In the genomic region with DNA sequence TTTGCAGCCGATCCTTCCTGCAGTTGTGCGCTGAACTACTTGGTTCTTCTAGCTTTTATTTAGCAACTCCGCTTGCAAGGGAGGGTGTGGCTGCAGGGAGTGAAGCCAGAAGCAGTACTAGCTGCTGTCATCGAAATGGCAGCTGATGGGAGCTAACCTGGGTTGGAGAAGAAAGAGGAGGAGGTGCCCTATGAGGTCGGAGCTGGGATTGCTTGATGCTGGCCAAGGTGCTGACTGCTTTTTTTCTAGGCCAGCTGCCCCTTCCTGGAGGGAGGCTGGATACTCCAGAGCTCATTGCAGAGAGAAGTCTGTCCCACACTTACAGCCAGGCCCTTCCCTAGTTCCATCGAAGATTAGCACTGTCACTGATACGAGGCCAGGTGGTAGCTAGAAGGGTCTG, we compare ENCODE assay signal across 9 mouse cellular contexts. TPM values are rescaled to one million over a fixed set of nuclear protein-coding genes. Genes with fewer than 3 reads are reported as not detected.
DNase-seq lines count a peak whose midpoint lies in the region; TF ChIP-seq lines count a peak whose summit lies in the region.
"Had no signal": no experiment of that assay in that cellular context is flagged by ENCODE, and none has a peak within 500 bp of the region (broad histone marks: within the 10 kb centered on the region; RNA-seq: fewer than 3 reads in every experiment).

No protein-coding gene starts in this region.

- 0 out of 2 replicates have a peak, but pooled peaks cover 2% of the 10 kb centered on the region for H3K27me3 ChIP-seq in heart, embryonic 10.5 days (ENCODE audit: insufficient read depth, poor library complexity, severe bottlenecking)
- peaks cover 26% of the 10 kb centered on the region for H3K27me3 ChIP-seq in midbrain, embryonic 10.5 days (ENCODE audit: low read depth, poor library complexity, severe bottlenecking)
- no peaks in the 10 kb centered on the region for H3K27me3 ChIP-seq in cerebellum, adult 2 months (ENCODE audit: control insufficient read depth, insufficient read depth, low read length)

- peak overlapping the region; percentile 90 for H3K4me3 ChIP-seq in heart, embryonic 10.5 days
- peak overlapping the region; percentile 97 for H3K4me3 ChIP-seq in midbrain, embryonic 10.5 days
- no peak overlapping the region for H3K4me3 ChIP-seq in cerebellum, adult 2 months (replicated peaks; ENCODE audit: insufficient read depth, low read depth, low read length)

- H3K9me3 ChIP-seq in heart, embryonic 10.5 days, result no peaks in the 10 kb centered on the region
- H3K9me3 ChIP-seq in midbrain, embryonic 10.5 days (replicated peaks), result no peaks in the 10 kb centered on the region

- DNase-seq in heart, embryonic 10.5 days (ENCODE audit: low spot score), result no peak
- DNase-seq in heart, adult 8-10 months (ENCODE audit: low spot score), result no peak
- peak; percentile 57 for DNase-seq in ES-CJ7 (ENCODE audit: low read depth, low spot score)
- DNase-seq in heart, postnatal 4 days, result peak; percentile 5
- DNase-seq in midbrain, embryonic 10.5 days (ENCODE audit: low spot score), result no peak
- no peak for DNase-seq in cerebellum, adult 18-20 months
- DNase-seq in ovary, postnatal 10 days (ENCODE audit: low spot score), result no peak
- no peak for DNase-seq in cerebellum, adult 2 months
- DNase-seq: gastrocnemius, postnatal 36 days had no signal

- H3K4me1 ChIP-seq in heart, embryonic 10.5 days, result peaks cover 84% of the 10 kb centered on the region
- peaks cover 58% of the 10 kb centered on the region for H3K4me1 ChIP-seq in midbrain, embryonic 10.5 days
- H3K4me1 ChIP-seq in cerebellum, adult 2 months (ENCODE audit: control insufficient read depth, insufficient read depth, low read length), result peaks cover 9% of the 10 kb centered on the region

- TF ChIP-seq CTCF in cerebellum, adult 2 months (IDR thresholded peaks at IDR 0.05; ENCODE audit: borderline replicate concordance, insufficient read depth, low read depth, low read length), result no peak

- WGBS in heart, embryonic 10.5 days, result 40% methylated on average over 7 of the region's 7 CpGs
- WGBS in midbrain, embryonic 10.5 days, result 56% methylated on average over 7 of the region's 7 CpGs
- WGBS in cerebellum, adult 2 months, result 49% methylated on average over 7 of the region's 7 CpGs

- no peak overlapping the region for H3K27ac ChIP-seq in heart, embryonic 10.5 days
- peak overlapping the region; percentile 96 for H3K27ac ChIP-seq in midbrain, embryonic 10.5 days (replicated peaks)
- H3K27ac ChIP-seq in cerebellum, adult 2 months (ENCODE audit: insufficient read depth, low read length), result no peak overlapping the region

- H3K36me3 ChIP-seq in heart, embryonic 10.5 days, result peaks cover 34% of the 10 kb centered on the region
- H3K36me3 ChIP-seq in midbrain, embryonic 10.5 days, result peaks cover 47% of the 10 kb centered on the region

- no peak for TF ChIP-seq POLR2A in cerebellum, adult 2 months (IDR thresholded peaks at IDR 0.05; ENCODE audit: borderline replicate concordance, insufficient read depth, low read length)

RNA-seq across cellular contexts. Expression of a gene that starts 1.1 kb away (rescaled TPM):
- 12.7 and 18.9 TPM in 2 replicates for polyA plus RNA-seq in heart, embryonic 10.5 days (2016; fragmentation: Nextera tagmentation; extraction: Ambion mirVana)
- total RNA-seq in heart, adult 8-10 months (2022), result 1 to 10 TPM; 4.0 to 5.9 (median 4.9) TPM
- 1 to 10 TPM; 9.4 to 9.8 TPM for total RNA-seq in heart, postnatal 4 days (2021)
- polyA plus RNA-seq in midbrain, embryonic 10.5 days (2016; fragmentation: Nextera tagmentation; extraction: Ambion mirVana), result 18.4 and 18.7 TPM in 2 replicates
- 14.2 and 14.4 TPM in 2 replicates for polyA plus RNA-seq in cerebellum, adult 2 months (2012; rRNA removed)

RNA-seq across cellular contexts. Expression of a gene that starts 6.9 kb away (rescaled TPM):
- polyA plus RNA-seq in heart, embryonic 10.5 days (2016; fragmentation: Nextera tagmentation; extraction: Ambion mirVana), result 408 and 575 TPM in 2 replicates
- total RNA-seq in heart, adult 8-10 months (2022), result 10 to 100 TPM; 57.4 to 70.8 (median 63.8) TPM
- total RNA-seq in heart, postnatal 4 days (2021), result 100 to 1,000 TPM; 165 to 181 TPM
- 2,837 and 3,349 TPM in 2 replicates for polyA plus RNA-seq in midbrain, embryonic 10.5 days (2016; fragmentation: Nextera tagmentation; extraction: Ambion mirVana)
- 5,042 and 5,433 TPM in 2 replicates for polyA plus RNA-seq in cerebellum, adult 2 months (2012; rRNA removed)

RNA-seq across cellular contexts. Expression of a gene that starts 34.1 kb away (rescaled TPM):
- 43.7 and 47.7 TPM in 2 replicates for polyA plus RNA-seq in heart, embryonic 10.5 days (2016; fragmentation: Nextera tagmentation; extraction: Ambion mirVana)
- 10 to 100 TPM; 18.9 to 20.1 (median 19.6) TPM for total RNA-seq in heart, adult 8-10 months (2022)
- 10 to 100 TPM; 29.3 to 32.6 TPM for total RNA-seq in heart, postnatal 4 days (2021)
- polyA plus RNA-seq in midbrain, embryonic 10.5 days (2016; fragmentation: Nextera tagmentation; extraction: Ambion mirVana), result 57.2 and 62.0 TPM in 2 replicates
- polyA plus RNA-seq in cerebellum, adult 2 months (2012; rRNA removed), result 52.7 and 54.4 TPM in 2 replicates

RNA-seq across cellular contexts. Expression of a gene that starts 34.1 kb away (rescaled TPM):
- polyA plus RNA-seq in heart, embryonic 10.5 days (2016; fragmentation: Nextera tagmentation; extraction: Ambion mirVana), result 53.3 and 55.2 TPM in 2 replicates
- 10 to 100 TPM; 33.7 to 37.7 (median 35.0) TPM for total RNA-seq in heart, adult 8-10 months (2022)
- total RNA-seq in heart, postnatal 4 days (2021), result 10 to 100 TPM; 40.0 to 42.1 TPM
- 59.8 and 59.9 TPM in 2 replicates for polyA plus RNA-seq in midbrain, embryonic 10.5 days (2016; fragmentation: Nextera tagmentation; extraction: Ambion mirVana)
- polyA plus RNA-seq in cerebellum, adult 2 months (2012; rRNA removed), result 46.8 and 49.8 TPM in 2 replicates

Comparison
In these comparisons a context has a peak if more than half of its experiments do, and no peak if none do; other contexts are left out.
1. DNase-seq: peak in ES-CJ7 (single experiment) and heart, postnatal 4 days (single experiment); none in heart, embryonic 10.5 days (single experiment), heart, adult 8-10 months (single experiment), midbrain, embryonic 10.5 days (single experiment), cerebellum, adult 18-20 months (0 of 2), ovary, postnatal 10 days (single experiment) and cerebellum, adult 2 months (0 of 2).